Mouse (Mus musculus) neural tube, embryonic 11.5 days (tissue): ENCODE data around the gene Cfap69. TPM values are rescaled to one million over a fixed set of nuclear protein-coding genes. Genes with fewer than 3 reads are reported as not detected.

Source experiments
- ATAC-seq: fragments of 200-750 bp; cut with Nextera tagmentation; 2 replicates; pipeline ENCODE4 v1.8.0; 2017; ENCODE audit warnings: moderate number of reproducible peaks, mild to moderate bottlenecking, moderate TSS enrichment, moderate library complexity; ENCODE audit not compliant: insufficient read depth, low FRiP score, low TSS enrichment
- DNase-seq: peaks from one replicate; pipeline ENCODE4 v3.0.0-alpha.2; 2015; ENCODE audit warnings: low spot score
- H3K27ac ChIP-seq: fragments of 300-500 bp; sonication (generic); 2 replicates; pipeline ENCODE4 v1.5.1; 2014; ENCODE audit warnings: low read depth, mild to moderate bottlenecking, low read length
- H3K27me3 ChIP-seq: fragments of 300-500 bp; sonication (generic); 2 replicates; pipeline ENCODE4 v1.6.1; 2014; ENCODE audit warnings: mild to moderate bottlenecking, low read length, mixed read lengths; ENCODE audit not compliant: control insufficient read depth, insufficient read depth
- H3K36me3 ChIP-seq: fragments of 300-500 bp; sonication (generic); 2 replicates; pipeline ENCODE4 v1.6.1; 2014; ENCODE audit warnings: mild to moderate bottlenecking, low read length, moderate library complexity, mixed read lengths; ENCODE audit not compliant: control insufficient read depth, insufficient read depth
- H3K4me1 ChIP-seq: fragments of 300-500 bp; sonication (generic); 2 replicates; pipeline ENCODE4 v1.6.1; 2014; ENCODE audit warnings: low read length, mixed read lengths; ENCODE audit not compliant: control insufficient read depth, insufficient read depth
- H3K4me2 ChIP-seq: fragments of 300-500 bp; sonication (generic); 2 replicates; pipeline ENCODE4 v1.6.1; 2014; ENCODE audit warnings: low read depth, mild to moderate bottlenecking, moderate library complexity
- H3K4me3 ChIP-seq: fragments of 300-500 bp; sonication (generic); 2 replicates; pipeline ENCODE4 v1.5.1; 2014; ENCODE audit warnings: low read depth, low read length
- H3K9ac ChIP-seq: fragments of 300-500 bp; sonication (generic); 2 replicates; pipeline ENCODE4 v1.6.1; 2014; ENCODE audit warnings: mild to moderate bottlenecking, low read length
- H3K9me3 ChIP-seq: fragments of 300-500 bp; sonication (generic); 2 replicates; pipeline ENCODE4 v1.6.1; 2016; ENCODE audit warnings: low read length; ENCODE audit not compliant: control insufficient read depth
- WGBS: fragments of 180-500 bp; shearing (Covaris S2); extraction: QIAGEN DNeasy Blood & Tissue Kit; methylation state at CpG from one replicate; pipeline ENCODE4 v1.1.7; 2014; 5-methylcytosine and 5-hydroxymethylcytosine counted together
- polyA plus RNA-seq: library from polyadenylated mRNA; unstranded; fragments of >200 nt; fragmentation: Nextera tagmentation; extraction: Ambion mirVana; gene quantifications from 2 replicates; pipeline ENCODE4 v1.2.1, GENCODE M21; 2014

Cfap69 gene
- polyA plus RNA-seq, 1 experiment from 2014 or later, result 5.1 TPM

- Histone ChIP-seq H3K9ac (no peak overlapping the region), H3K9me3 (no peaks in the 10 kb centered on the region), H3K27me3 (no peaks in the 10 kb centered on the region), H3K4me2 (no peak overlapping the region), H3K27ac (no peak overlapping the region), H3K36me3 (peaks cover 7% of the 10 kb centered on the region; the same call in 1 of the 2 replicates), H3K4me1 (no peaks in the 10 kb centered on the region), H3K4me3 (no peak overlapping the region)
- ATAC-seq (no peak), DNase-seq (no peak)
- 77% methylated on average over 1 of the region's 1 CpGs for WGBS
These were observed 112.9 kb downstream of the Cfap69 start for GRCm38 (mm10) chr5:5551110-5551509.

- no peaks in the 10 kb centered on the region for H3K9me3 ChIP-seq
- no peak overlapping the region for H3K4me2 ChIP-seq
- no peak overlapping the region for H3K27ac ChIP-seq
- no peaks in the 10 kb centered on the region for H3K27me3 ChIP-seq
- WGBS, result 80% methylated on average over 3 of the region's 3 CpGs
- no peak overlapping the region for H3K4me3 ChIP-seq
- no peak for DNase-seq
- H3K36me3 ChIP-seq, result peaks cover 10% of the 10 kb centered on the region
- H3K9ac ChIP-seq, result no peak overlapping the region
- ATAC-seq, result no peak
- no peaks in the 10 kb centered on the region for H3K4me1 ChIP-seq
These were observed 123.7 kb downstream of the Cfap69 start for GRCm38 (mm10) chr5:5540385-5540784.

GRCm38 (mm10) chr5:5539771-5540170 lies 124.3 kb downstream of the Cfap69 start:
- H3K36me3 ChIP-seq, result peaks cover 10% of the 10 kb centered on the region
- 82% methylated on average over 3 of the region's 3 CpGs for WGBS

GRCm38 (mm10) chr5:5536131-5536530 lies 127.9 kb downstream of the Cfap69 start:
- no peak overlapping the region for H3K4me3 ChIP-seq
- H3K27ac ChIP-seq, result no peak overlapping the region
- no peak overlapping the region for H3K4me2 ChIP-seq
- H3K9ac ChIP-seq, result no peak overlapping the region
- no peaks in the 10 kb centered on the region for H3K27me3 ChIP-seq
- peaks cover 7% of the 10 kb centered on the region; the same call in 1 of the 2 replicates for H3K36me3 ChIP-seq
- ATAC-seq, result no peak
- 86% methylated on average over 1 of the region's 1 CpGs for WGBS
- no peaks in the 10 kb centered on the region for H3K9me3 ChIP-seq
- no peaks in the 10 kb centered on the region for H3K4me1 ChIP-seq
- no peak for DNase-seq

More at GRCm38 (mm10) chr5:5539771-5540170, 124.3 kb downstream of the Cfap69 start:
- H3K4me3 ChIP-seq, result no peak overlapping the region
- no peak overlapping the region for H3K27ac ChIP-seq
- H3K9ac ChIP-seq, result no peak overlapping the region
- ATAC-seq (no peak), DNase-seq (no peak)
- H3K27me3 ChIP-seq, result no peaks in the 10 kb centered on the region
- no peak overlapping the region for H3K4me2 ChIP-seq
- H3K9me3 ChIP-seq, result no peaks in the 10 kb centered on the region
- no peaks in the 10 kb centered on the region for H3K4me1 ChIP-seq

GRCm38 (mm10) chr5:5533656-5534420 lies 130.2 kb downstream of the Cfap69 start:
- H3K4me2 ChIP-seq, result no peak overlapping the region
- H3K27me3 ChIP-seq, result no peaks in the 10 kb centered on the region
- no peaks in the 10 kb centered on the region for H3K9me3 ChIP-seq
- 95% methylated on average over 3 of the region's 3 CpGs for WGBS
- H3K4me3 ChIP-seq, result no peak overlapping the region
- H3K9ac ChIP-seq, result no peak overlapping the region
- H3K4me1 ChIP-seq, result no peaks in the 10 kb centered on the region
- DNase-seq (no peak), ATAC-seq (no peak)
- H3K36me3 ChIP-seq, result peaks cover 5% of the 10 kb centered on the region; the same call in 1 of the 2 replicates
- H3K27ac ChIP-seq, result no peak overlapping the region

Other genes starting within 250 kb of the Cfap69 start
- 26.8 and 29.5 TPM in 2 replicates for gene Cdk14, start 243.9 kb downstream of the Cfap69 start, polyA plus RNA-seq
- not detected in 2 replicates for gene 1700015F17Rik, start 185.1 kb downstream of the Cfap69 start, polyA plus RNA-seq
- gene Cldn12, start 149.3 kb downstream of the Cfap69 start, polyA plus RNA-seq, result 38.1 and 40.0 TPM in 2 replicates
- gene Gtpbp10, start 104.7 kb downstream of the Cfap69 start, polyA plus RNA-seq, result 33.1 and 34.9 TPM in 2 replicates
- 4.7 and 5.2 TPM in 2 replicates for gene Gm8773, start 90.4 kb downstream of the Cfap69 start, polyA plus RNA-seq
- gene Steap2, start 30.3 kb upstream of the Cfap69 start, polyA plus RNA-seq, result 6.8 and 7.4 TPM in 2 replicates
- gene Steap1, start 85.1 kb upstream of the Cfap69 start, polyA plus RNA-seq, result 5.4 TPM in 2 replicates